ENCODE assay signal across 11 mouse cellular contexts in genomic region chr17:6182715-6183114, GRCm38 (mm10).
"Had no signal": no experiment of that assay in that cellular context is flagged by ENCODE, and none has a peak within 500 bp of the region (broad histone marks: within the 10 kb centered on the region; RNA-seq: fewer than 3 reads in every experiment).

No protein-coding gene starts in this region.

- H3K4me3 ChIP-seq: hindbrain, embryonic 13.5 days; limb, embryonic 10.5 days; midbrain, embryonic 10.5 days; midbrain, embryonic 15.5 days; stomach, embryonic 15.5 days had no signal

- H3K9ac ChIP-seq: hindbrain, embryonic 13.5 days; midbrain, embryonic 15.5 days; stomach, embryonic 15.5 days had no signal

- H3K27me3 ChIP-seq: hindbrain, embryonic 13.5 days; midbrain, embryonic 15.5 days; stomach, embryonic 15.5 days had no signal

- H3K4me2 ChIP-seq: hindbrain, embryonic 13.5 days; liver, embryonic 11.5 days; midbrain, embryonic 15.5 days; stomach, embryonic 15.5 days had no signal

- H3K27ac ChIP-seq: hindbrain, embryonic 13.5 days; hindbrain, postnatal 0 days; limb, embryonic 10.5 days; midbrain, embryonic 10.5 days; midbrain, embryonic 15.5 days; stomach, embryonic 15.5 days had no signal

- ATAC-seq: hindbrain, postnatal 0 days; midbrain, embryonic 15.5 days had no signal

- H3K4me1 ChIP-seq: midbrain, embryonic 10.5 days; stomach, embryonic 15.5 days had no signal

- DNase-seq: kidney, adult 2 months; right cerebral cortex, postnatal 14 days; thymus, adult 2 months; thymus, postnatal 25 days had no signal

- H3K9me3 ChIP-seq: hindbrain, embryonic 13.5 days; limb, embryonic 10.5 days; midbrain, embryonic 10.5 days; midbrain, embryonic 15.5 days; stomach, embryonic 15.5 days had no signal
